In the genomic region with DNA sequence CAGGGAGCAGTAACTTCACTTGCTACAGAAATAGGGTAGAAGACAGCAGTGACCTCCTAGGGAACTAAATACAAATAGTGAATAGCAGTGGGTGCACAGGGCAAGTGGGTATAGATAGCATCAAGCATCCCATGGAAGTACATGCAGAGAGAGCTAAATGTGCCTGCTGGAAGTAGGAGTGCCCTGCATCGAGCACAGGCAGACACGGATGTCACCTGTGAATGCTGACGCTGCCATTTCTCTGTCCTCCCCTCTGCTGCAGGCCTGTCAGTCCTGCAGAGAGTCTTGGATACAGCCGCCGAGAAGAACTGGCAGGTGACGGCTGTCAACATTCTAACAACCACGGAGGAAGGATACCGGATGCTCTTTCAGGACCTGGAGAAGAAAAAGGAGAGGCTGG, we compare ENCODE assay signal across 15 mouse cellular contexts.
"Had no signal": no experiment of that assay in that cellular context is flagged by ENCODE, and none has a peak within 500 bp of the region (broad histone marks: within the 10 kb centered on the region; RNA-seq: fewer than 3 reads in every experiment).

No protein-coding gene starts in this region.

- DNase-seq: liver, postnatal 0 days; lung, adult 2 months; lung, postnatal 14 days; lung, postnatal 36 days; right cerebral cortex, postnatal 14 days; thymus, adult 2 months; thymus, postnatal 25 days; thymus, postnatal 4 days had no signal

- H3K9me3 ChIP-seq: lung, embryonic 15.5 days; midbrain, embryonic 13.5 days; midbrain, embryonic 15.5 days; neural tube, embryonic 12.5 days; stomach, embryonic 15.5 days had no signal

- H3K36me3 ChIP-seq: lung, embryonic 15.5 days; midbrain, embryonic 13.5 days; midbrain, embryonic 15.5 days; neural tube, embryonic 12.5 days; stomach, embryonic 15.5 days had no signal

- H3K27me3 ChIP-seq: lung, embryonic 15.5 days; midbrain, embryonic 13.5 days; midbrain, embryonic 15.5 days; neural tube, embryonic 12.5 days; stomach, embryonic 15.5 days had no signal

- H3K4me1 ChIP-seq: lung, embryonic 15.5 days; midbrain, embryonic 13.5 days; midbrain, embryonic 15.5 days; neural tube, embryonic 12.5 days; stomach, embryonic 15.5 days had no signal

- H3K27ac ChIP-seq: lung, embryonic 15.5 days; macrophage; midbrain, embryonic 13.5 days; midbrain, embryonic 15.5 days; neural tube, embryonic 12.5 days; stomach, embryonic 15.5 days; stomach, postnatal 0 days had no signal

- H3K4me3 ChIP-seq: lung, embryonic 15.5 days; midbrain, embryonic 13.5 days; midbrain, embryonic 15.5 days; neural tube, embryonic 12.5 days; stomach, embryonic 15.5 days had no signal
